Mouse (Mus musculus) lung, adult 2 months (tissue): ENCODE results near the gene Atn1. TPM values are rescaled to one million over a fixed set of nuclear protein-coding genes. Genes with fewer than 3 reads are reported as not detected.

ENCODE experiments used
- DNase-seq: peaks from one replicate; pipeline ENCODE4 v3.0.0; 2022
- H3K4me1 ChIP-seq: fragments of 200-500 bp; 2 replicates; pipeline ENCODE4 v1.6.1; 2011; ENCODE audit warnings: low read length; ENCODE audit not compliant: control insufficient read depth, insufficient read depth
- H3K4me3 ChIP-seq: fragments of 200-500 bp; replicated peaks from 2 replicates; pipeline ENCODE3; 2011; ENCODE audit warnings: low read depth, mild to moderate bottlenecking, control low read depth, low read length; ENCODE audit errors: extremely low read depth
- CTCF ChIP-seq: fragments of 200-500 bp; IDR thresholded peaks from 2 replicates; pipeline ENCODE4 v1.5.1; 2011; ENCODE audit warnings: mild to moderate bottlenecking, low read length, control low read depth; ENCODE audit not compliant: insufficient read depth
- POLR2A ChIP-seq: fragments of 200-500 bp; IDR thresholded peaks from 2 replicates; pipeline ENCODE4 v1.6.1; 2011; ENCODE audit warnings: low read depth, mild to moderate bottlenecking, control low read depth, low read length, borderline replicate concordance; ENCODE audit errors: extremely low read depth
- WGBS: fragments of 180-500 bp; shearing (Covaris S2); methylation state at CpG from one replicate; pipeline ENCODE4 v1.1.7; 2018; 5-methylcytosine and 5-hydroxymethylcytosine counted together
- polyA plus RNA-seq: library from polyadenylated mRNA; depleted of rRNA; stranded (reverse); fragments of >200 nt; gene quantifications from 2 replicates; pipeline ENCODE4 v1.2.3, GENCODE M21; 2012

The Atn1 gene
- polyA plus RNA-seq, 1 experiment = 64.6 TPM

DNA sequence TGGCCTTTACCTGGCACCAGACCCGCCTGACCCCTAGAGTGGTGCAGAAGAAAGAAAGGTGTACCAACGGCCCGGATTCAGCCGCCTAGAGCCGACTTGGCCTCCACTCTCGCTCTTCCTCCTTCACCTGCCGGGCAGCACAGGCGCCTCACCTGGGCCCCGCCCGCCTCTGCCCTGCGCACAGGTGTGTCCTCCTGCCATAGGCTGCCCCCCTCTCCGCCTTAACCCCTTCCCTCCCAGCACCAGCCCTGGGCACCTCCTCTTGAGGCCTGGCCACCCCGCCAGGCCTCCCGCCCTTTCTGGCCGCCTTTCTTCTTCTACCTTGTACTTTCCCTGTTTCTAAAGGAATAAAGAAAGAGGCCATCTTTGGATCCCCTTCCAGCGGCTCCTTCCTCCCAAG, 37.6 kb downstream of the Atn1 start:
- Histone ChIP-seq H3K4me1 (peaks cover 2% of the 10 kb centered on the region; the same call in 1 of the 2 replicates), H3K4me3 (peak overlapping the region; percentile 66)
- peak; percentile 74 for DNase-seq
- 57% methylated on average over 15 of the region's 16 CpGs for WGBS
- TF ChIP-seq CTCF (no peak), POLR2A (peak; percentile 47; the same call in 1 of the 2 replicates)

DNA sequence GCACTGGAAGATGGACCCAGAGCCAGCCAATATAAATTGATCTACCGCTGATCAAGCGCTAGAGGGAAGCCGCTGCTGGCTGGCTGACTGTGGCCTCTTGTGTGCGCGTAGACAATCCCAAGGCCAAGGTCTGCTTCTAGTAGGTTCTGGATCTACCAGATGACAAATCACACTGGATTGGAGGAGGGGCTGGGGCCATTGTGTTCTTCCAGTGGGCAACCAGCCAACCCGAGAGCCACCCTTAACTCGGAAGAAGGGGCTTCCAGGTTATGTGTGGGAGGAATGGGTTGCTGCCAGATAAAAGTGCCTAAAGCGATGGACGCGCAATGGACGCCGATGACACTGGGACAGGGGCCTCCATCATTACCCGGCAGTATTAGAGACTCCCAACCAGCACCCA, 38.4 kb downstream of the Atn1 start:
- DNase-seq = no peak
- 48% methylated on average over 13 of the region's 13 CpGs for WGBS
- H3K4me3 ChIP-seq = peak overlapping the region; percentile 66
- no peak for TF ChIP-seq CTCF
- TF ChIP-seq POLR2A = no peak
- peaks cover 6% of the 10 kb centered on the region for H3K4me1 ChIP-seq

GRCm38 (mm10) chr6:124716864-124717490, 39.3 kb downstream of the Atn1 start:
- Histone ChIP-seq H3K4me3 (no peak overlapping the region), H3K4me1 (peaks cover 9% of the 10 kb centered on the region)
- peak; percentile 54 for DNase-seq
- WGBS = 46% methylated on average over 20 of the region's 20 CpGs
- TF ChIP-seq POLR2A = no peak
- peak; percentile 75 for TF ChIP-seq CTCF

- DNase-seq = no peak
- peak overlapping the region; percentile 70 for H3K4me3 ChIP-seq
- TF ChIP-seq POLR2A (no peak), CTCF (no peak)
- H3K4me1 ChIP-seq = peaks cover 9% of the 10 kb centered on the region
- 12% methylated on average over 11 of the region's 11 CpGs for WGBS
These were observed 43.4 kb downstream of the Atn1 start for GRCm38 (mm10) chr6:124712918-124713317.

- peak; percentile 99 for DNase-seq
- peak within 1 kb of the TSS; percentile 70 for H3K4me3 ChIP-seq
- WGBS = under 1% methylated on average over 76 of the region's 76 CpGs
- TF ChIP-seq CTCF (no peak), POLR2A (peak; percentile 37; the same call in 1 of the 2 replicates)
- peaks cover 9% of the 10 kb centered on the region for H3K4me1 ChIP-seq
These were observed 44.2 kb downstream of the Atn1 start, which contains the start of the genes Emg1 and Phb2 for GRCm38 (mm10) chr6:124711824-124712782. Emg1 (minus strand) TSS chr6:124712178. Phb2 (plus strand) TSS chr6:124712336.

DNA sequence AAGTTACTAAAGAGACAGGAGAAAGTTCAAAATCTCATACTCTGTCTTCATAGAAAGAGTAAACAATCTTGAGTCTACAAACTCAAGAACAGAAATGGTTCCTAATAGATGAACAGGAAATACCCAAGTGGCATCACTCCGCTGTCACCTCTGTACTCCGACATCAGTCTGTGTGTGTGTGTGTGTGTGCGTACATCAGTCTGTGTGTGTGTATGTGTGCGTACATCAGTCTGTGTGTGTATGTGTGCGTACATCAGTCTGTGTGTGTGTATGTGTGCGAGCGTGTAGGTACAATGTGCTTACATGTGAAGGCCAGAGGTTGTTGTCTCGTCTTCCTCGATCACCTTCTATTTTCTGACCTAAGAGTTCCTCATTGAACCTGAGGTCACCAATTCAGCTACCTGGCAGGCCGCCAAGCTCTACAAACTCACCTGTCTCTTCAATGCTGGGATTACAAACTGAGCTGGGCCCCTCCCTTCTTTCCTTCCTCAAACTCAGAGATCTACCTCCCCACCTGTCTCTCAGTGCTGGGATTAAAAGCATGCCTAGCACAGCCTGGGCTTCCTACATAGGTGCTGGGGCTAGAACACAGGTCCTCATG, 47.9 kb downstream of the Atn1 start:
- 83% methylated on average over 10 of the region's 10 CpGs for WGBS
- DNase-seq = no peak
- TF ChIP-seq CTCF = no peak
- TF ChIP-seq POLR2A = no peak
- H3K4me3 ChIP-seq = no peak overlapping the region
- peaks cover 6% of the 10 kb centered on the region for H3K4me1 ChIP-seq

- TF ChIP-seq POLR2A (no peak), CTCF (no peak)
- Histone ChIP-seq H3K4me3 (no peak overlapping the region), H3K4me1 (no peaks in the 10 kb centered on the region)
- no peak for DNase-seq
- WGBS = 67% methylated on average over 5 of the region's 5 CpGs
These were observed 50.2 kb downstream of the Atn1 start for GRCm38 (mm10) chr6:124706061-124706627.

- TF ChIP-seq CTCF (no peak), POLR2A (no peak)
- H3K4me1 ChIP-seq = no peaks in the 10 kb centered on the region
- H3K4me3 ChIP-seq = no peak overlapping the region
- 89% methylated on average over 2 of the region's 2 CpGs for WGBS
- no peak for DNase-seq
These were observed 51.9 kb downstream of the Atn1 start for GRCm38 (mm10) chr6:124704417-124704816.

- Histone ChIP-seq H3K4me3 (no peak overlapping the region), H3K4me1 (no peaks in the 10 kb centered on the region)
- TF ChIP-seq CTCF (no peak), POLR2A (no peak)
- 62% methylated on average over 7 of the region's 7 CpGs for WGBS
- DNase-seq = no peak
These were observed 52.5 kb downstream of the Atn1 start for GRCm38 (mm10) chr6:124703789-124704188.
